Mouse (Mus musculus) liver, adult 2 months (tissue): ENCODE measurements around the gene Esam. TPM values are rescaled to one million over a fixed set of nuclear protein-coding genes. Genes with fewer than 3 reads are reported as not detected.

Experiments used
- DNase-seq: peaks from one replicate; pipeline ENCODE4 v3.0.0-alpha.2; 2011; ENCODE audit warnings: low read depth, low spot score; ENCODE audit errors: extremely low read depth
- H3K27ac ChIP-seq: fragments of 200-500 bp; replicated peaks from 2 replicates; pipeline ENCODE4 v1.5.1; 2012; ENCODE audit warnings: low read depth, mild to moderate bottlenecking, control low read depth, inconsistent platforms, low read length; ENCODE audit not compliant: insufficient read depth
- H3K27me3 ChIP-seq: fragments of 200-500 bp; 2 replicates; pipeline ENCODE4 v1.6.1; 2012; ENCODE audit warnings: mild to moderate bottlenecking, moderate library complexity, low read length, inconsistent platforms; ENCODE audit not compliant: control insufficient read depth, insufficient read depth
- H3K36me3 ChIP-seq: fragments of 200-500 bp; 2 replicates; pipeline ENCODE4 v1.6.1; 2012; ENCODE audit warnings: low read length, inconsistent platforms; ENCODE audit not compliant: control insufficient read depth, insufficient read depth
- H3K4me1 ChIP-seq: fragments of 200-500 bp; 2 replicates; pipeline ENCODE4 v1.6.1; 2011; ENCODE audit warnings: low read length; ENCODE audit not compliant: control insufficient read depth, insufficient read depth
- H3K4me3 ChIP-seq: fragments of 200-500 bp; 2 replicates; pipeline ENCODE4 v1.5.1; 2011; ENCODE audit warnings: low read depth, mild to moderate bottlenecking, control low read depth, low read length, moderate library complexity; ENCODE audit not compliant: insufficient read depth
- H3K79me2 ChIP-seq: fragments of 200-500 bp; 2 replicates; pipeline ENCODE4 v1.6.1; 2012; ENCODE audit warnings: inconsistent platforms, mild to moderate bottlenecking, low read length, moderate library complexity; ENCODE audit not compliant: control insufficient read depth, insufficient read depth
- H3K9ac ChIP-seq: fragments of 200-500 bp; 2 replicates; pipeline ENCODE4 v1.6.1; 2012; ENCODE audit warnings: low read depth, mild to moderate bottlenecking, control low read depth, inconsistent platforms, low read length
- CTCF ChIP-seq: fragments of 200-500 bp; IDR thresholded peaks from 2 replicates; pipeline ENCODE4 v1.5.1; 2011; ENCODE audit warnings: low read depth, low read length, control low read depth
- POLR2A ChIP-seq: fragments of 200-500 bp; IDR thresholded peaks from 2 replicates; pipeline ENCODE4 v1.6.1; 2011; ENCODE audit warnings: low read length, control low read depth; ENCODE audit not compliant: insufficient read depth; ENCODE audit errors: extremely low read depth
- WGBS: fragments of 180-500 bp; shearing (Covaris S2); methylation state at CpG from one replicate; pipeline ENCODE4 v1.1.7; 2018; 5-methylcytosine and 5-hydroxymethylcytosine counted together
- polyA plus RNA-seq: library from polyadenylated mRNA; depleted of rRNA; stranded (reverse); fragments of >200 nt; gene quantifications from 2 replicates; pipeline ENCODE4 v1.2.3, GENCODE M21; 2012
- total RNA-seq: library from RNA; depleted of rRNA; stranded (reverse); fragments of >200 nt; gene quantifications from 2 replicates; pipeline ENCODE4 v1.2.3, GENCODE M21; 2014

The Esam gene
- total and polyA plus RNA-seq, 2 experiments, result 7.7 to 8.8 TPM

- H3K79me2 ChIP-seq, result peaks cover 3% of the 10 kb centered on the region; the same call in 1 of the 2 replicates
- whole genome bisulfite sequencing, result 85% methylated on average over 2 of the region's 2 CpGs
- H3K9ac ChIP-seq, result no peak overlapping the region
- H3K36me3 ChIP-seq, result no peaks in the 10 kb centered on the region
- H3K4me3 ChIP-seq, result no peak overlapping the region
- no peak overlapping the region for H3K27ac ChIP-seq
- peak; percentile 16; the same call in 1 of the 2 replicates for TF ChIP-seq CTCF
- TF ChIP-seq POLR2A, result no peak
- no peak for DNase-seq
- H3K27me3 ChIP-seq, result no peaks in the 10 kb centered on the region
- H3K4me1 ChIP-seq, result no peaks in the 10 kb centered on the region
Observed at GRCm38 (mm10) chr9:37512097-37512496, 15.8 kb upstream of the Esam start.

GRCm38 (mm10) chr9:37514456-37514855 lies 13.4 kb upstream of the Esam start:
- no peak overlapping the region for H3K9ac ChIP-seq
- H3K79me2 ChIP-seq, result no peaks in the 10 kb centered on the region; the same call in 1 of the 2 replicates
- 77% methylated on average over 3 of the region's 3 CpGs for WGBS
- H3K27ac ChIP-seq, result no peak overlapping the region
- DNase-seq, result no peak
- no peaks in the 10 kb centered on the region for H3K4me1 ChIP-seq
- H3K4me3 ChIP-seq, result no peak overlapping the region
- no peaks in the 10 kb centered on the region for H3K27me3 ChIP-seq
- TF ChIP-seq POLR2A, result no peak
- no peak for TF ChIP-seq CTCF
- H3K36me3 ChIP-seq, result no peaks in the 10 kb centered on the region; the same call in 1 of the 2 replicates

GRCm38 (mm10) chr9:37517467-37517866 lies 10.4 kb upstream of the Esam start:
- H3K4me1 ChIP-seq, result no peaks in the 10 kb centered on the region
- peaks cover 10% of the 10 kb centered on the region for H3K36me3 ChIP-seq
- H3K79me2 ChIP-seq, result no peaks in the 10 kb centered on the region; the same call in 1 of the 2 replicates
- no peak overlapping the region for H3K27ac ChIP-seq
- no peak overlapping the region for H3K4me3 ChIP-seq
- H3K9ac ChIP-seq, result no peak overlapping the region
- TF ChIP-seq CTCF, result no peak
- TF ChIP-seq POLR2A, result no peak
- DNase-seq, result no peak
- WGBS, result 63% methylated on average over 1 of the region's 1 CpGs
- no peaks in the 10 kb centered on the region for H3K27me3 ChIP-seq

- peaks cover 18% of the 10 kb centered on the region for H3K36me3 ChIP-seq
- H3K27ac ChIP-seq, result no peak overlapping the region
- WGBS, result 98% methylated on average over 8 of the region's 8 CpGs
- H3K27me3 ChIP-seq, result no peaks in the 10 kb centered on the region
- no peaks in the 10 kb centered on the region for H3K79me2 ChIP-seq
- H3K9ac ChIP-seq, result no peak overlapping the region
- no peak for DNase-seq
- no peak overlapping the region for H3K4me3 ChIP-seq
- no peaks in the 10 kb centered on the region for H3K4me1 ChIP-seq
- TF ChIP-seq POLR2A (no peak), CTCF (no peak)
Observed at GRCm38 (mm10) chr9:37518991-37519390, 8.9 kb upstream of the Esam start.

GRCm38 (mm10) chr9:37519995-37520394 lies 7.9 kb upstream of the Esam start:
- no peak overlapping the region for H3K4me3 ChIP-seq
- WGBS, result 66% methylated on average over 2 of the region's 2 CpGs
- no peak overlapping the region for H3K9ac ChIP-seq
- H3K36me3 ChIP-seq, result peaks cover 18% of the 10 kb centered on the region
- no peaks in the 10 kb centered on the region for H3K4me1 ChIP-seq
- H3K27me3 ChIP-seq, result no peaks in the 10 kb centered on the region
- no peaks in the 10 kb centered on the region for H3K79me2 ChIP-seq
- no peak for DNase-seq
- TF ChIP-seq POLR2A (no peak), CTCF (no peak)
- H3K27ac ChIP-seq, result no peak overlapping the region

- H3K79me2 ChIP-seq, result no peaks in the 10 kb centered on the region
- no peak overlapping the region for H3K27ac ChIP-seq
- no peak overlapping the region for H3K9ac ChIP-seq
- no peaks in the 10 kb centered on the region for H3K27me3 ChIP-seq
- no peak for DNase-seq
- peaks cover 10% of the 10 kb centered on the region for H3K36me3 ChIP-seq
- no peak for TF ChIP-seq CTCF
- TF ChIP-seq POLR2A, result no peak
- no peaks in the 10 kb centered on the region for H3K4me1 ChIP-seq
- no peak overlapping the region for H3K4me3 ChIP-seq
- WGBS, result 62% methylated on average over 2 of the region's 2 CpGs
Observed at GRCm38 (mm10) chr9:37525461-37525860, 2.4 kb upstream of the Esam start.
